Mouse (Mus musculus): Measurements from ENCODE around the gene Tstd2. TPM values are rescaled to one million over a fixed set of nuclear protein-coding genes. Genes with fewer than 3 reads are reported as not detected.

Gene Tstd2
- total RNA-seq, 2 experiments from 2014 or later: 21.5 to 26.3 TPM

GRCm38 (mm10) chr4:46085223-46085811 is 53.2 kb downstream of the Tstd2 start:
- ATAC-seq (ENCODE audit: poor library complexity, severe bottlenecking): no peak

GRCm38 (mm10) chr4:46084416-46085172 is 53.9 kb downstream of the Tstd2 start:
- no peak for ATAC-seq (ENCODE audit: poor library complexity, severe bottlenecking)

GRCm38 (mm10) chr4:46082555-46082954 is 55.9 kb downstream of the Tstd2 start:
- ATAC-seq (ENCODE audit: poor library complexity, severe bottlenecking): no peak

- ATAC-seq (ENCODE audit: poor library complexity, severe bottlenecking): no peak
Measured at GRCm38 (mm10) chr4:46080261-46080660, 58.2 kb downstream of the Tstd2 start.

GRCm38 (mm10) chr4:46076892-46077291 is 61.6 kb downstream of the Tstd2 start:
- no peak for ATAC-seq (ENCODE audit: poor library complexity, severe bottlenecking)

GRCm38 (mm10) chr4:46075664-46076063 is 62.8 kb downstream of the Tstd2 start:
- no peak for ATAC-seq (ENCODE audit: poor library complexity, severe bottlenecking)

GRCm38 (mm10) chr4:46073736-46074135 is 64.8 kb downstream of the Tstd2 start:
- no peak for ATAC-seq (ENCODE audit: poor library complexity, severe bottlenecking)

GRCm38 (mm10) chr4:46072631-46073030 is 65.9 kb downstream of the Tstd2 start:
- no peak for ATAC-seq (ENCODE audit: poor library complexity, severe bottlenecking)

- no peak for ATAC-seq (ENCODE audit: poor library complexity, severe bottlenecking)
Measured at GRCm38 (mm10) chr4:46069851-46070482, 68.5 kb downstream of the Tstd2 start.

- ATAC-seq (ENCODE audit: poor library complexity, severe bottlenecking): no peak
Measured at GRCm38 (mm10) chr4:46068573-46068972, 69.9 kb downstream of the Tstd2 start.

- ATAC-seq (ENCODE audit: poor library complexity, severe bottlenecking): no peak
Measured at GRCm38 (mm10) chr4:46068060-46068459, 70.4 kb downstream of the Tstd2 start.

GRCm38 (mm10) chr4:46065695-46066340 is 72.7 kb downstream of the Tstd2 start:
- ATAC-seq (ENCODE audit: poor library complexity, severe bottlenecking): no peak

GRCm38 (mm10) chr4:46064961-46065360 is 73.5 kb downstream of the Tstd2 start:
- ATAC-seq (ENCODE audit: poor library complexity, severe bottlenecking): no peak

Other genes with a start within 250 kb of the Tstd2 start
- 3.0 and 3.4 TPM in 2 replicates for gene Ccdc180, start 248.4 kb downstream of the Tstd2 start, total RNA-seq (2015)
- gene Ccdc180, start 248.4 kb downstream of the Tstd2 start, total RNA-seq (2017): 0.62 and 2.1 TPM in 2 replicates
- gene Tdrd7, start 173.4 kb downstream of the Tstd2 start, total RNA-seq (2015): 68.3 and 69.7 TPM in 2 replicates
- 25.3 and 31.4 TPM in 2 replicates for gene Tdrd7, start 173.4 kb downstream of the Tstd2 start, total RNA-seq (2017)
- gene Tmod1, start 99.8 kb downstream of the Tstd2 start, total RNA-seq (2015): 0.13 and 0.23 TPM in 2 replicates
- gene Tmod1, start 99.8 kb downstream of the Tstd2 start, total RNA-seq (2017): 0.26 and 0.69 TPM in 2 replicates
- gene Ncbp1, start 81 bp downstream of the Tstd2 start, total RNA-seq (2015): 53.8 and 57.3 TPM in 2 replicates
- 67.1 and 70.0 TPM in 2 replicates for gene Ncbp1, start 81 bp downstream of the Tstd2 start, total RNA-seq (2017)
- gene Xpa, start 57.6 kb upstream of the Tstd2 start, total RNA-seq (2015): 49.3 and 53.8 TPM in 2 replicates
- 51.0 and 55.0 TPM in 2 replicates for gene Xpa, start 57.6 kb upstream of the Tstd2 start, total RNA-seq (2017)
- 0.11 TPM in 1 of 2 replicates, not detected in the other for gene Foxe1, start 204.9 kb upstream of the Tstd2 start, total RNA-seq (2015)
- not detected in 2 replicates for gene Foxe1, start 204.9 kb upstream of the Tstd2 start, total RNA-seq (2017)